Mouse (Mus musculus) brown adipose tissue, adult 24 weeks (tissue): ENCODE measurements around the gene Pdhb. TPM values are rescaled to one million over a fixed set of nuclear protein-coding genes. Genes with fewer than 3 reads are reported as not detected.
"Not testable (repeated sequence)": the region's sequence is repeated elsewhere in the genome, so short reads cannot be mapped to it uniquely, and the experiment has no call there.

Experiments
- H3K27ac ChIP-seq: fragments of 200-500 bp; replicated peaks from 2 replicates; pipeline ENCODE4 v1.5.1; 2012; ENCODE audit warnings: low read depth, mild to moderate bottlenecking, low read length
- H3K4me1 ChIP-seq: fragments of 200-500 bp; 2 replicates; pipeline ENCODE4 v1.6.1; 2012; ENCODE audit warnings: low read length, mixed read lengths; ENCODE audit not compliant: control insufficient read depth, insufficient read depth, insufficient read length
- H3K4me3 ChIP-seq: fragments of 200-500 bp; 2 replicates; pipeline ENCODE4 v1.5.1; 2012; ENCODE audit warnings: low read depth, mild to moderate bottlenecking, low read length, moderate library complexity; ENCODE audit not compliant: insufficient read depth
- polyA plus RNA-seq: library from polyadenylated mRNA; stranded (reverse); fragments of >200 nt; gene quantifications from 2 replicates; pipeline ENCODE4 v1.2.4, GENCODE M21; 2012; ENCODE audit not compliant: missing spikeins, insufficient read depth, insufficient read length

Gene Pdhb
- polyA plus RNA-seq, 1 experiment: 1,654 TPM

DNA sequence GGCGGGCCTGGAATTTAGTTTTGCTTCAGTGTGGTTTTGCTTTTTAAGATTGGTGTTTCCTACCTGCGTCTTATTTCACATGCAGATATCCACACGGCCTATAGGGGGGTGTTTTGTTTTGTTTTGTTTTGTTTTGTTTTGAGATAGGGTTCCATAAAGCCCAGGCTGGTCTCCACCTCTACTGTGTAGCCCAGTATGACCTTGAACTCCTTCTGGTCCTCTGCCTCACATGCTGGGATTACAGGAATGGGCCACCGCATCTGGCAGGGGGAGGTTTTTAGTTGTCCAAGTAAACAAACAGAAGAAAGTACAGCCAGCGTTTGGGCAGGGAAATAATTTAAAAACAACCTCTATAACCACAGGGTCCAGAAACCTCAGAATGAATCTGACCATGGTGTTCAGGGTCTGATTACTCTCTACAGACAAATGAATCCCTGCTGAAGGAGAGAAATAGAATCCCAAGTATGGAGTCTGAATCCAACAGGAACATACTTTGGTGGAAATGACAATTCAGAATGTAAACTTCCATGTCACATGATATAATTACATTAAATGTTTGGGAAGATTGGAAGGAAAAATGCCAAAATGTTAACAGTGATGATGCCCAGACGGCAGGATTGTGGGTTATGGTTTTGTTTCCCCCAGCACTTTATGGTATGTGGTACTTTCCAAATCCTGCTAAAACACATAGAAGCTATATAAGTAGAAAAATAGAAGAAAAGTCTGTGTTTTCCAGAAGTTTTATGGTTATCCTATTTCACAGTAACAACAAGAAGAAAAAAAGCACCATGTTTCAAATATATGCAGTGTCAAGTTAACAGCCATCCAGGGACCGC lies 48.6 kb downstream of the Pdhb start:
- no peak overlapping the region for H3K27ac ChIP-seq
- no peaks in the 10 kb centered on the region for H3K4me1 ChIP-seq
- H3K4me3 ChIP-seq: no peak overlapping the region

DNA sequence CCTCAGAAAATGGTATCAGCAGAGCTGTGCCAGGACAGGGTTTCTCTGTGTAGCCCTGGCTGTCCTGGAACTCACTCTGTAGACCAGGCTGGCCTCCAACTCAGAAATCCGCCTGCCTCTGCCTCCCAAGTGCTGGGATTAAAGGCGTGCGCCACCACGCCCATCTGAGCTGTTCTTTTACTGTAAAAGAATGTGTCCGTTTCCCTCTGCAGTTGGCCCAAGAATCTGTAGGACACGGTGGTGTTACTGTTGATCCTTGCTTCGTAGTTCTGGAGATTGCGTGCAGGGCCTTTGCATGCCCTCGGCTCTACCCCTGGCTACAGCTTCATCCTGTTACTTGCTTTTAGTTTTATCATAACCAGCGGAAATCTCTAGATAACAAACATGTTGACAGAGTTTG lies 49.2 kb downstream of the Pdhb start:
- H3K27ac ChIP-seq, H3K4me1 ChIP-seq, H3K4me3 ChIP-seq: not testable (repeated sequence)

DNA sequence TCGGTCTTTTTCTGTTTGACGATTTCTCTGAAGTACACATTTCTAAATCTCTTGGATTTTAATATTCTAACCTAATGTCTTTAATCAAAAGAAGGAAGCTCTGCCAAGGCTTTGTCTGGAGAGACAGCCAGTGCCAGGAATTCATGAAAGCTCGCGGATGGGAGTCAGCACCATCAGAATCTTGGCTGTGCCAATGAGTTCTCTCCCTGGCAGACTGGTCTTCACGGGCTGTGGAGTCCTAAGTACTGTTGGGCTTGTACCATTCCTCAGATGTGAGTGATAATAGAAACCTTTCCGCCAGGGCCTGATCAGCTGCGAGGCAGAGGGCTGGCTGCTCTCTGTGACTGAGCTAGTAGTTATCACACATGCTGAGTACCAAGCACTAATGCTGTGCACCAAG lies 49.7 kb downstream of the Pdhb start:
- Histone ChIP-seq H3K27ac (no peak overlapping the region), H3K4me3 (no peak overlapping the region), H3K4me1 (no peaks in the 10 kb centered on the region)

DNA sequence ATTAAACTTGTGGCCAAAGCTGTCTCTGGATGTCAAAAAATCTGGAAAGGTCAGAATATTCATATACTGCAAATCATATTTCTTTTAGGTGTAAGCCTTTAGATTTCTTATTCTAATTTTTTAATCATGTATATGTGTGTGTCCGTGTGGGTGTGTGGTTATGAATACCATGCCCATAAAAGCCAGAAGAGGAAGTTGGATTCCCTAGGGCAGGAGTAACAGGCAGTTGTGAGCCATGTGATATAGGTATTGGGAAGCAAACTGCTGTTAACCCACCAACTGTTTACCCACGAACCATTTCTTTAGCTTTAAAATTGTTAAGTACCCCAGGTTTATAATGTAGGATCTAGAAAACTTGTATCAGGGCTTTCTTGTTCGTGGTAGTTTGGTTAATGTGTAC lies 52.9 kb downstream of the Pdhb start:
- H3K4me1 ChIP-seq: no peaks in the 10 kb centered on the region
- H3K4me3 ChIP-seq: no peak overlapping the region
- H3K27ac ChIP-seq: no peak overlapping the region

DNA sequence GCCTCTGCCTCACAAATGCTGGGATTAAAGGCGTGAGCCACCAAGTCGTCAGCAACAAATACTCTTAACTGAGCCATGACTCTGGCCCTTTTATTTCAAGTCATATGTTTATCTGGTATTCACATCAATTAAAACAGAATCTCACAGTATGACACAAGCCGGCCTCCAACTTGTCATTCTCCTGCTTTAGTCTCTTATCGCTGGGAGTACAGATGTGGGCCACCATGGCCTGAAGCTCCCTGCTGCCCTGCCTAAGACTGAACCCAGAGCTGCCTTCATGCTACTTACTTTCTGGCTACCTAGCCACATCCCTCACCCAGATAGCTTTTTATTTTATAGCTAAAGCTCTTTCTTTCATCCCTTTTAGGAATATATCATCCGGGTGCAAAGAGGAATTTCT lies 53.4 kb downstream of the Pdhb start:
- H3K27ac ChIP-seq: no peak overlapping the region
- H3K4me3 ChIP-seq: no peak overlapping the region
- no peaks in the 10 kb centered on the region for H3K4me1 ChIP-seq

DNA sequence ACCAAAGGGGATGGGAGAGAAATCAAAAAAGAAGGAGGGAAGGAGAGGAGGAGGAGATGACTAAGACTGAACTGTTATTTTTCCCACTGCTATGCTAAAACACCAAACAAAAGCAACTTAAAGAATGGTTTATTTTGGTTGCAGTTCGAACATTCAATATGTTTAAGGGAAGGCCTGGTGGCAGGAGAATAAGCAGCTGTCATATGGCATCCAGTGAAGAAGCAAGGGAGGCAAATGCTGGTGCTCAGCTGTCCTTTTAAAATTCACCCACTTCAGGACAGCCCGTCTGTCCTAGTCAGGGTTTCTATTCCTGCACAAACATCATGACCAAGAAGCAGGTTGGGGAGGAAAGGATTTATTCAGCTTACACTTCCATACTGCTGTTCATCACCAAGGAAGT lies 55.5 kb downstream of the Pdhb start:
- Histone ChIP-seq H3K4me3 (no peak overlapping the region), H3K4me1 (no peaks in the 10 kb centered on the region)

More for the DNA sequence above, 55.5 kb downstream of the Pdhb start:
- no peak overlapping the region for H3K27ac ChIP-seq

Other genes starting within 250 kb of the Pdhb start
- gene Gm45521, start 215.7 kb downstream of the Pdhb start, polyA plus RNA-seq: not detected in 2 replicates
- gene Dnase1l3, start 178.5 kb downstream of the Pdhb start, polyA plus RNA-seq: not detected in 2 replicates
- 40.4 and 42.1 TPM in 2 replicates for gene Abhd6, start 170.1 kb downstream of the Pdhb start, polyA plus RNA-seq
- 38.1 and 48.7 TPM in 2 replicates for gene Rpp14, start 92.7 kb downstream of the Pdhb start, polyA plus RNA-seq
- gene Pxk, start 74.8 kb downstream of the Pdhb start, polyA plus RNA-seq: 14.4 and 20.0 TPM in 2 replicates
- 20.1 and 23.8 TPM in 2 replicates for gene Kctd6, start 41.1 kb upstream of the Pdhb start, polyA plus RNA-seq
- gene Acox2, start 86.3 kb upstream of the Pdhb start, polyA plus RNA-seq: 4.3 and 4.6 TPM in 2 replicates
- 1.2 and 2.4 TPM in 2 replicates for gene Fam107a, start 145.0 kb upstream of the Pdhb start, polyA plus RNA-seq
- not detected in 2 replicates for gene Oit1, start 205.7 kb upstream of the Pdhb start, polyA plus RNA-seq